Mouse (Mus musculus) cerebellum, adult 2 months (tissue): Measurements from ENCODE around the gene Bcl2l13.

Experiments used
- CTCF ChIP-seq: fragments of 200-500 bp; IDR thresholded peaks from 2 replicates; pipeline ENCODE4 v1.5.1; 2011; ENCODE audit warnings: low read depth, mild to moderate bottlenecking, control low read depth, low read length, moderate library complexity, borderline replicate concordance; ENCODE audit not compliant: insufficient read depth
- POLR2A ChIP-seq: fragments of 200-500 bp; IDR thresholded peaks from 2 replicates; pipeline ENCODE4 v1.6.1; 2011; ENCODE audit warnings: low read length, control low read depth, borderline replicate concordance; ENCODE audit not compliant: insufficient read depth

- TF ChIP-seq POLR2A = no peak
- TF ChIP-seq CTCF = no peak
Measured at GRCm38 (mm10) chr6:120860079-120860478, 24.1 kb downstream of the Bcl2l13 start.
